ENCODE assay signal across 14 mouse cellular contexts in genomic region chr6:72488850-72489249, GRCm38 (mm10). TPM values are rescaled to one million over a fixed set of nuclear protein-coding genes. Genes with fewer than 3 reads are reported as not detected.
A peak's percentile ranks its signal among the peaks of the same experiment; 100 is the strongest.
DNase-seq lines count a peak whose midpoint lies in the region; ATAC-seq lines count a peak whose summit lies in the region.
"Had no signal": no experiment of that assay in that cellular context is flagged by ENCODE, and none has a peak within 500 bp of the region (broad histone marks: within the 10 kb centered on the region; RNA-seq: fewer than 3 reads in every experiment).

No protein-coding gene starts in this region.

- no peaks in the 10 kb centered on the region for H3K4me1 ChIP-seq in midbrain, embryonic 11.5 days (ENCODE audit: control insufficient read depth, insufficient read depth, low read length)
- no peaks in the 10 kb centered on the region for H3K4me1 ChIP-seq in midbrain, embryonic 10.5 days
- H3K4me1 ChIP-seq in intestine, embryonic 16.5 days (ENCODE audit: control insufficient read depth, insufficient read depth, low read length): peaks cover 9% of the 10 kb centered on the region; the same call in 1 of the 2 replicates

- no peaks in the 10 kb centered on the region for H3K9me3 ChIP-seq in midbrain, embryonic 11.5 days (ENCODE audit: control insufficient read depth, low read length)
- H3K9me3 ChIP-seq in midbrain, embryonic 10.5 days (replicated peaks): no peaks in the 10 kb centered on the region
- H3K9me3 ChIP-seq in intestine, embryonic 16.5 days (ENCODE audit: control insufficient read depth, low read length): no peaks in the 10 kb centered on the region
- H3K9me3 ChIP-seq: G1E; intestine, embryonic 15.5 days had no signal

- no peak overlapping the region for H3K27ac ChIP-seq in midbrain, embryonic 11.5 days (ENCODE audit: low read depth, low read length)
- H3K27ac ChIP-seq in midbrain, embryonic 10.5 days (replicated peaks): no peak overlapping the region
- H3K27ac ChIP-seq in intestine, embryonic 16.5 days (ENCODE audit: low read length): no peak overlapping the region
- H3K27ac ChIP-seq: intestine, embryonic 15.5 days had no signal

- 78% methylated on average over 3 of the region's 3 CpGs for WGBS in midbrain, embryonic 11.5 days
- 76% methylated on average over 3 of the region's 3 CpGs for WGBS in midbrain, embryonic 10.5 days
- WGBS in intestine, embryonic 16.5 days: 71% methylated on average over 3 of the region's 3 CpGs

- intact Hi-C loops in heart, postnatal 10 days (cut with DNase I): no loop called here
- intact Hi-C loops in left cerebral cortex, postnatal 25 days (cut with DNase I): no loop called here

- no peak overlapping the region for H3K4me2 ChIP-seq in midbrain, embryonic 11.5 days
- H3K4me2 ChIP-seq in intestine, embryonic 16.5 days (ENCODE audit: low read depth, low read length): no peak overlapping the region
- H3K4me2 ChIP-seq: intestine, embryonic 15.5 days had no signal

- no peaks in the 10 kb centered on the region for H3K36me3 ChIP-seq in midbrain, embryonic 11.5 days (ENCODE audit: control insufficient read depth, insufficient read depth, low read length)
- H3K36me3 ChIP-seq in midbrain, embryonic 10.5 days: no peaks in the 10 kb centered on the region
- H3K36me3 ChIP-seq in intestine, embryonic 16.5 days (ENCODE audit: control insufficient read depth, insufficient read depth, low read length): no peaks in the 10 kb centered on the region
- H3K36me3 ChIP-seq: G1E; intestine, embryonic 15.5 days had no signal

- no peak overlapping the region for H3K9ac ChIP-seq in midbrain, embryonic 11.5 days (ENCODE audit: low read length)
- H3K9ac ChIP-seq in intestine, embryonic 16.5 days (ENCODE audit: low read depth, low read length): no peak overlapping the region
- H3K9ac ChIP-seq: intestine, embryonic 15.5 days had no signal

- no peaks in the 10 kb centered on the region for H3K27me3 ChIP-seq in midbrain, embryonic 11.5 days (ENCODE audit: control insufficient read depth, insufficient read depth, low read length)
- H3K27me3 ChIP-seq in midbrain, embryonic 10.5 days (ENCODE audit: low read depth, poor library complexity, severe bottlenecking): 0 out of 2 replicates have a peak, but pooled peaks cover 3% of the 10 kb centered on the region
- H3K27me3 ChIP-seq in intestine, embryonic 16.5 days (replicated peaks; ENCODE audit: control insufficient read depth, insufficient read depth, low read length): no peaks in the 10 kb centered on the region
- H3K27me3 ChIP-seq: intestine, embryonic 15.5 days had no signal

- peak; percentile 22 for DNase-seq in gastrocnemius, postnatal 25 days
- no peak for DNase-seq in gastrocnemius, adult 18-20 months (ENCODE audit: low spot score)
- peak; percentile 12 for DNase-seq in midbrain, embryonic 11.5 days (ENCODE audit: low spot score, missing footprints)
- no peak for DNase-seq in midbrain, embryonic 10.5 days (ENCODE audit: low spot score)
- peak; percentile 68 to 69 for DNase-seq in heart, postnatal 10 days
- DNase-seq in left cerebral cortex, postnatal 25 days (ENCODE audit: low spot score in 2 of 2): no peak
- DNase-seq: cerebellum, adult 8-10 months; layer of hippocampus, postnatal 36 days had no signal

- ATAC-seq in midbrain, embryonic 11.5 days (ENCODE audit: low FRiP score): no peak
- no peak for ATAC-seq in monocyte, adult 5-6 weeks (replicated peaks; ENCODE audit: insufficient number of reproducible peaks, low FRiP score, low TSS enrichment, poor library complexity, severe bottlenecking)
- ATAC-seq in intestine, embryonic 16.5 days: no peak
- ATAC-seq: intestine, embryonic 15.5 days had no signal

- no peak overlapping the region for H3K4me3 ChIP-seq in midbrain, embryonic 11.5 days (ENCODE audit: low read depth, low read length)
- no peak overlapping the region for H3K4me3 ChIP-seq in midbrain, embryonic 10.5 days
- H3K4me3 ChIP-seq in intestine, embryonic 16.5 days (ENCODE audit: low read length): no peak overlapping the region
- H3K4me3 ChIP-seq: erythroblast, embryonic 14.5 days; intestine, embryonic 15.5 days had no signal

RNA-seq across cellular contexts. Expression of gene Sh2d6, which starts 32.7 kb away (rescaled TPM):
- 1 to 10 TPM in 1 of 2 experiments, under 1 TPM in 1; 1.00 to 1.3 TPM for total RNA-seq in gastrocnemius, postnatal 25 days (2021)
- 1 to 10 TPM in 1 of 2 experiments, under 1 TPM in 1; 0.93 to 1.3 TPM for total RNA-seq in gastrocnemius, adult 18-20 months (2021)
- polyA plus RNA-seq in midbrain, embryonic 11.5 days (2014; fragmentation: Nextera tagmentation; extraction: Ambion mirVana): 0.41 TPM in 1 of 2 replicates, not detected in the other
- 0.23 and 0.39 TPM in 2 replicates for polyA plus RNA-seq in midbrain, embryonic 10.5 days (2016; fragmentation: Nextera tagmentation; extraction: Ambion mirVana)
- total RNA-seq in heart, postnatal 10 days (2021): under 1 TPM in 1 of 2 experiments, not detected in 1; 0.40 TPM
- total RNA-seq in monocyte, adult 5-6 weeks (2017): 0.75 TPM in 1 of 3 replicates, not detected in the others
- 0.32 and 0.42 TPM in 2 replicates for polyA plus RNA-seq in intestine, embryonic 16.5 days (2015; fragmentation: Nextera tagmentation; extraction: Ambion mirVana)
- total RNA-seq in left cerebral cortex, postnatal 25 days (2021): under 1 TPM; 0.28 to 0.94 TPM
- total RNA-seq: hematopoietic stem cell, adult 5-6 weeks had no signal
- polyA plus RNA-seq: erythroblast, embryonic 14.5 days; G1E had no signal

RNA-seq across cellular contexts. Expression of gene Mat2a, which starts 49.5 kb away (rescaled TPM):
- 100 to 1,000 TPM; 113 to 118 TPM for total RNA-seq in gastrocnemius, postnatal 25 days (2021)
- 10 to 100 TPM; 97.2 to 98.0 TPM for total RNA-seq in gastrocnemius, adult 18-20 months (2021)
- 463 and 499 TPM in 2 replicates for polyA plus RNA-seq in midbrain, embryonic 11.5 days (2014; fragmentation: Nextera tagmentation; extraction: Ambion mirVana)
- 431 and 439 TPM in 2 replicates for polyA plus RNA-seq in midbrain, embryonic 10.5 days (2016; fragmentation: Nextera tagmentation; extraction: Ambion mirVana)
- 100 to 1,000 TPM; 204 to 226 TPM for total RNA-seq in heart, postnatal 10 days (2021)
- 122 to 186 TPM (median 164 TPM) in 3 replicates for total RNA-seq in monocyte, adult 5-6 weeks (2017)
- polyA plus RNA-seq in intestine, embryonic 16.5 days (2015; fragmentation: Nextera tagmentation; extraction: Ambion mirVana): 268 and 293 TPM in 2 replicates
- 100 to 1,000 TPM; 168 to 176 TPM for total RNA-seq in left cerebral cortex, postnatal 25 days (2021)

RNA-seq across cellular contexts. Expression of gene Capg, which starts 55.3 kb away (rescaled TPM):
- total RNA-seq in gastrocnemius, postnatal 25 days (2021): 10 to 100 TPM in 1 of 2 experiments, 1 to 10 TPM in 1; 8.1 to 10.5 TPM
- total RNA-seq in gastrocnemius, adult 18-20 months (2021): 10 to 100 TPM in 1 of 2 experiments, 1 to 10 TPM in 1; 9.2 to 14.3 TPM
- 6.6 and 8.0 TPM in 2 replicates for polyA plus RNA-seq in midbrain, embryonic 11.5 days (2014; fragmentation: Nextera tagmentation; extraction: Ambion mirVana)
- polyA plus RNA-seq in midbrain, embryonic 10.5 days (2016; fragmentation: Nextera tagmentation; extraction: Ambion mirVana): 9.7 and 11.1 TPM in 2 replicates
- 10 to 100 TPM; 11.5 to 13.1 TPM for total RNA-seq in heart, postnatal 10 days (2021)
- 54.4 to 71.6 TPM (median 54.8 TPM) in 3 replicates for total RNA-seq in monocyte, adult 5-6 weeks (2017)
- polyA plus RNA-seq in intestine, embryonic 16.5 days (2015; fragmentation: Nextera tagmentation; extraction: Ambion mirVana): 33.1 and 35.2 TPM in 2 replicates
- total RNA-seq in left cerebral cortex, postnatal 25 days (2021): 1 to 10 TPM; 1.9 to 2.9 TPM

Comparison
In these comparisons a context has a peak if more than half of its experiments do, and no peak if none do; other contexts are left out.
1. DNase-seq: peak in gastrocnemius, postnatal 25 days (single experiment), midbrain, embryonic 11.5 days (single experiment) and heart, postnatal 10 days (2 of 2); none in gastrocnemius, adult 18-20 months (single experiment), midbrain, embryonic 10.5 days (single experiment) and left cerebral cortex, postnatal 25 days (0 of 2).